Mouse (Mus musculus) kidney, adult 2 months (tissue): ENCODE data around the gene Fbxo42.

ENCODE experiments used
- CTCF ChIP-seq: fragments of 200-500 bp; conservative IDR thresholded peaks from 2 replicates; pipeline ENCODE4 v1.5.1; 2011; ENCODE audit warnings: low read depth, mild to moderate bottlenecking, control low read depth, low read length, moderate library complexity, mixed read lengths; ENCODE audit not compliant: insufficient read depth, insufficient read length
- POLR2A ChIP-seq: fragments of 200-500 bp; IDR thresholded peaks from one replicate; pipeline ENCODE4 v1.6.1; 2011; ENCODE audit warnings: low read depth, low read length, control low read depth

DNA sequence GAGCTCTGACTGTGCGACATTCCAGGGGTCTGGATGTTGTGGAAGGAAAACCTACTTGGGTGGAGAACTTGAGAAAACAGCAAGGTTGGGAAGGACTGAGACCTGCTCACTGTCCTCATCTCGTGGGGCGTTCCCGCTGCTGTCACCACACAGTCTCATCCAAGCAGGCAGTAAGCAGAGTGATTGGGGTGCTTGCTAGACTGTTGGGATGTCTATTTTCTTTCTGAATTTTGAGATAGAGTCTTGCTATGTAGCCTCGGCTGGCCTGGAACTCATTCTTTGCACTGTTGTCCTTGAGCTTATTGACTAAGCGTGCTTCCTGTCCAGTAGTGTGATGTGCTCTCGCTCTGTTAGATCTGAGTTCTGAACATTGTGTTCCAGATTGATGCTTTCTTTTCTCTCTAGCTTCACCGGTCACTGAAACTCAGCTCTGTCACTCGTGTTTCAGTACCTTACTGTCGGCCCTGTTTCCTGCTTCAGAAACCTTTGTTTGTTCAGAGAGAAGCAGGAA is 28.7 kb downstream of the Fbxo42 start:
- no peak for TF ChIP-seq CTCF
- no peak for TF ChIP-seq POLR2A
